17 mouse cellular contexts compared by ENCODE assay signal in genomic region chr4:129394089-129394870, GRCm38 (mm10). TPM values are rescaled to one million over a fixed set of nuclear protein-coding genes. Genes with fewer than 3 reads are reported as not detected.
A peak's percentile ranks its signal among the peaks of the same experiment; 100 is the strongest.
DNase-seq lines count a peak whose midpoint lies in the region; ATAC-seq and TF ChIP-seq lines count a peak whose summit lies in the region.
"Had no signal": no experiment of that assay in that cellular context is flagged by ENCODE, and none has a peak within 500 bp of the region (broad histone marks: within the 10 kb centered on the region; RNA-seq: fewer than 3 reads in every experiment).

No protein-coding gene starts in this region.

- WGBS in lung, embryonic 14.5 days = 39% methylated on average over 12 of the region's 12 CpGs

- H3K36me3 ChIP-seq in lung, embryonic 14.5 days (ENCODE audit: insufficient read depth) = no peaks in the 10 kb centered on the region
- no peaks in the 10 kb centered on the region for H3K36me3 ChIP-seq in ES-Bruce4 (ENCODE audit: control insufficient read depth, insufficient read depth, low read length, poor library complexity, severe bottlenecking)
- H3K36me3 ChIP-seq: embryonic facial prominence, embryonic 10.5 days; hindbrain, embryonic 13.5 days; liver, embryonic 12.5 days; midbrain, embryonic 12.5 days had no signal

- no peak overlapping the region for H3K27ac ChIP-seq in lung, embryonic 14.5 days (ENCODE audit: low read depth)
- no peak overlapping the region for H3K27ac ChIP-seq in ES-Bruce4 (ENCODE audit: insufficient read depth, low read length)
- H3K27ac ChIP-seq: embryonic facial prominence, embryonic 10.5 days; forebrain, embryonic 13.5 days; hindbrain, embryonic 13.5 days; layer of hippocampus, adult 2 months; liver, embryonic 12.5 days; midbrain, embryonic 12.5 days had no signal

- H3K4me1 ChIP-seq in lung, embryonic 14.5 days (ENCODE audit: insufficient read depth) = 0 out of 2 replicates have a peak, but pooled peaks cover 2% of the 10 kb centered on the region
- H3K4me1 ChIP-seq in ES-Bruce4 (ENCODE audit: control insufficient read depth, insufficient read depth, low read length) = peaks cover 5% of the 10 kb centered on the region
- H3K4me1 ChIP-seq: hindbrain, embryonic 13.5 days had no signal

- H3K4me3 ChIP-seq in lung, embryonic 14.5 days (ENCODE audit: low read depth, low read length) = no peak overlapping the region
- H3K4me3 ChIP-seq in ES-Bruce4 (ENCODE audit: low read depth, low read length) = no peak overlapping the region
- H3K4me3 ChIP-seq: embryonic facial prominence, embryonic 10.5 days; forebrain, embryonic 13.5 days; hindbrain, embryonic 13.5 days; layer of hippocampus, adult 2 months; liver, embryonic 12.5 days; midbrain, embryonic 12.5 days had no signal

- H3K9me3 ChIP-seq in lung, embryonic 14.5 days (ENCODE audit: low read depth, low read length) = no peaks in the 10 kb centered on the region
- no peaks in the 10 kb centered on the region for H3K9me3 ChIP-seq in ES-Bruce4 (replicated peaks; ENCODE audit: control insufficient read depth, insufficient read depth, low read length, poor library complexity, severe bottlenecking)
- H3K9me3 ChIP-seq: embryonic facial prominence, embryonic 10.5 days; forebrain, embryonic 13.5 days; hindbrain, embryonic 13.5 days; liver, embryonic 12.5 days; midbrain, embryonic 12.5 days had no signal

- TF ChIP-seq EP300 in ES-Bruce4 (IDR thresholded peaks at IDR 0.05; ENCODE audit: insufficient read depth, low read depth, low read length) = peak; percentile 91

- TF ChIP-seq POLR2A in ES-Bruce4 (IDR thresholded peaks at IDR 0.05; ENCODE audit: insufficient read depth, low read length) = no peak

- no peak overlapping the region for H3K4me2 ChIP-seq in lung, embryonic 14.5 days
- H3K4me2 ChIP-seq: forebrain, embryonic 13.5 days; hindbrain, embryonic 13.5 days; liver, embryonic 12.5 days; midbrain, embryonic 12.5 days had no signal

- H3K9ac ChIP-seq in lung, embryonic 14.5 days = no peak overlapping the region
- H3K9ac ChIP-seq in ES-Bruce4 (ENCODE audit: low read depth, poor library complexity, severe bottlenecking) = no peak overlapping the region
- H3K9ac ChIP-seq: forebrain, embryonic 13.5 days; hindbrain, embryonic 13.5 days; liver, embryonic 12.5 days; midbrain, embryonic 12.5 days had no signal

- DNase-seq in lung, embryonic 14.5 days = no peak
- no peak for DNase-seq in lung, postnatal 10 days
- peak; percentile 84 for DNase-seq in R1 (ENCODE audit: low read depth, low spot score)
- peak; percentile 31 for DNase-seq in retina, embryonic 14.5 days (ENCODE audit: low spot score)
- no peak for DNase-seq in cerebellum, postnatal 14 days
- DNase-seq in left cerebral cortex, adult 18-20 months (ENCODE audit: low spot score in 2 of 2) = no peak
- DNase-seq: adrenal gland, postnatal 10 days; cerebellum, adult 11 months; cerebellum, postnatal 36 days had no signal

- no peaks in the 10 kb centered on the region for H3K27me3 ChIP-seq in lung, embryonic 14.5 days (ENCODE audit: insufficient read depth, low read length)
- H3K27me3 ChIP-seq in ES-Bruce4 (ENCODE audit: control insufficient read depth, insufficient read depth, low read length, poor library complexity, severe bottlenecking) = no peaks in the 10 kb centered on the region
- H3K27me3 ChIP-seq: forebrain, embryonic 13.5 days; hindbrain, embryonic 13.5 days; midbrain, embryonic 12.5 days had no signal

- peak; percentile 79 for ATAC-seq in lung, embryonic 14.5 days (ENCODE audit: insufficient read depth)
- ATAC-seq: forebrain, embryonic 13.5 days; intestine, postnatal 0 days; liver, embryonic 12.5 days had no signal

- TF ChIP-seq CTCF in lung, embryonic 14.5 days (IDR thresholded peaks at IDR 0.05; ENCODE audit: low read depth) = no peak
- TF ChIP-seq CTCF in ES-Bruce4 (IDR thresholded peaks at IDR 0.05; ENCODE audit: low read depth, low read length) = no peak

RNA-seq across cellular contexts. Expression of gene Zbtb8a, which starts 16.4 kb away (rescaled TPM):
- polyA plus RNA-seq in lung, embryonic 14.5 days (2014; fragmentation: Nextera tagmentation; extraction: Ambion mirVana) = 14.7 and 16.2 TPM in 2 replicates
- polyA plus RNA-seq in ES-Bruce4 (2011; ENCODE audit: insufficient read depth, insufficient read length, low read depth, missing spikeins) = 20.7 and 21.1 TPM in 2 replicates
- total RNA-seq in left cerebral cortex, adult 18-20 months (2021) = 1 to 10 TPM; 4.8 to 5.0 TPM

RNA-seq across cellular contexts. Expression of gene Zbtb8b, which starts 46.4 kb away (rescaled TPM):
- 1.3 and 2.8 TPM in 2 replicates for polyA plus RNA-seq in lung, embryonic 14.5 days (2014; fragmentation: Nextera tagmentation; extraction: Ambion mirVana)
- 4.2 and 4.8 TPM in 2 replicates for polyA plus RNA-seq in ES-Bruce4 (2011; ENCODE audit: insufficient read depth, insufficient read length, low read depth, missing spikeins)
- 1 to 10 TPM; 6.2 to 7.2 TPM for total RNA-seq in left cerebral cortex, adult 18-20 months (2021)

RNA-seq across cellular contexts. Expression of gene Zbtb8os, which starts 58.8 kb away (rescaled TPM):
- polyA plus RNA-seq in lung, embryonic 14.5 days (2014; fragmentation: Nextera tagmentation; extraction: Ambion mirVana) = 49.2 and 51.6 TPM in 2 replicates
- 138 and 146 TPM in 2 replicates for polyA plus RNA-seq in ES-Bruce4 (2011; ENCODE audit: insufficient read depth, insufficient read length, low read depth, missing spikeins)
- total RNA-seq in left cerebral cortex, adult 18-20 months (2021) = 10 to 100 TPM; 28.5 to 31.9 TPM

RNA-seq across cellular contexts. Expression of gene Rbbp4, which starts 59.1 kb away (rescaled TPM):
- 387 and 402 TPM in 2 replicates for polyA plus RNA-seq in lung, embryonic 14.5 days (2014; fragmentation: Nextera tagmentation; extraction: Ambion mirVana)
- polyA plus RNA-seq in ES-Bruce4 (2011; ENCODE audit: insufficient read depth, insufficient read length, low read depth, missing spikeins) = 375 and 419 TPM in 2 replicates
- total RNA-seq in left cerebral cortex, adult 18-20 months (2021) = 100 to 1,000 TPM; 122 to 129 TPM

Comparison
In these comparisons a context has a peak if more than half of its experiments do, and no peak if none do; other contexts are left out.
1. DNase-seq: peak in R1 (single experiment) and retina, embryonic 14.5 days (single experiment); none in lung, embryonic 14.5 days (single experiment), lung, postnatal 10 days (single experiment), cerebellum, postnatal 14 days (0 of 2) and left cerebral cortex, adult 18-20 months (0 of 2).